Mouse (Mus musculus) E14TG2a.4 (cell line): Measurements from ENCODE around the gene Pdzd2.

Experiments used
- CTCF ChIP-seq: conservative IDR thresholded peaks from 2 replicates; pipeline ENCODE4 v1.5.1; 2014; ENCODE audit warnings: low read length
- NANOG ChIP-seq: IDR thresholded peaks from 2 replicates; pipeline ENCODE4 v1.6.1; 2014; ENCODE audit warnings: borderline replicate concordance, low read length, mixed read lengths
- POU5F1 ChIP-seq: IDR thresholded peaks from 2 replicates; pipeline ENCODE4 v1.6.1; 2014; ENCODE audit warnings: low read length, borderline replicate concordance

GRCm38 (mm10) chr15:12623521-12623920 lies 116.2 kb downstream of the Pdzd2 start:
- no peak for TF ChIP-seq POU5F1
- TF ChIP-seq CTCF: peak; percentile 42; the same call in 1 of the 2 replicates
- no peak for TF ChIP-seq NANOG
